Mouse (Mus musculus): ENCODE data around the gene Crhbp.

Gene Crhbp

GRCm38 (mm10) chr13:95418575-95419203, 26.0 kb downstream of the Crhbp start:
- DNase-seq (ENCODE audit: low read depth), result no peak

GRCm38 (mm10) chr13:95412257-95412656, 32.5 kb downstream of the Crhbp start:
- no peak for DNase-seq (ENCODE audit: low read depth)

GRCm38 (mm10) chr13:95393242-95393641, 51.5 kb downstream of the Crhbp start:
- no peak for DNase-seq (ENCODE audit: low read depth)

- DNase-seq (ENCODE audit: low read depth), result no peak
Observed at GRCm38 (mm10) chr13:95389866-95390865, 54.6 kb downstream of the Crhbp start.

- no peak for DNase-seq (ENCODE audit: low read depth)
Observed at GRCm38 (mm10) chr13:95388226-95388625, 56.5 kb downstream of the Crhbp start.

- DNase-seq (ENCODE audit: low read depth), result no peak
Observed at GRCm38 (mm10) chr13:95382418-95382817, 62.3 kb downstream of the Crhbp start.

Measured in fibroblast of lung, adult 2 months (primary cell).